Mouse (Mus musculus) activated CD4-positive, CD25-positive, alpha-beta regulatory T cell, adult 9 weeks (primary cell): ENCODE measurements around the gene Anks4b. TPM values are rescaled to one million over a fixed set of nuclear protein-coding genes. Genes with fewer than 3 reads are reported as not detected.

Source experiments
- polyA plus RNA-seq: library from polyadenylated mRNA; unstranded; fragments of 100-300 nt; shearing (Covaris generic); gene quantifications from one replicate; pipeline ENCODE4 v1.2.1, GENCODE M21; 2017

Anks4b gene
- polyA plus RNA-seq, result not detected

DNA sequence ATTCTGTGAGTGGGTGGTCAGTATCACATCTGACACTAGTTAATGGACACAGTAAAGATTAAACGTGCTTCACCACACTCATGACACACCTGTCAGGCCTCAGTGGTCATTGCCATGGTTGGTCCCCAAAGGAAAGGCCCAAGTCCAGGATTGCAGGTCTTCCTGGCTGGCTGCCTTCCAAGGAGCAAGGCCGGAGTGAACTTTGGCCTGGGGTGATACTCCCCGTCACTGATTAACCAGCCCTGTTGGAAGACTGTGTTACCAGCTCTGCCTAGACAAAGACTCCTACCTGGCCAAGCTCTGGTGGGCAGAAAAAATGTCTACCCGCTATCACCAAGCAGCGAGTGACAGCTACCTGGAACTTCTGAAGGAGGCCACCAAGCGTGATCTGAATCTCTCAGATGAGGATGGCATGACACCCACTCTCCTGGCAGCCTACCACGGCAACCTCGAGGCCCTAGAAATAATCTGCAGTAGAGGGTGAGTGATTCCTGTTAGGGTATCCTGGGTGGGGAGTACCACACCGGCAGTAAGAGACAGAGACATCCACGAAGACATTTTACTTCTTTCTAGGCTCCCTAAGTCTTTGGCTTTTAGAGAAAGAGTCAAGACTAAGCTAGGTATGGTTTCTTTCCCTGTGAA, at the start of gene Anks4b:
TSS of gene Anks4b (plus strand) at position 256 of the 642 bp plus-strand sequence.

DNA sequence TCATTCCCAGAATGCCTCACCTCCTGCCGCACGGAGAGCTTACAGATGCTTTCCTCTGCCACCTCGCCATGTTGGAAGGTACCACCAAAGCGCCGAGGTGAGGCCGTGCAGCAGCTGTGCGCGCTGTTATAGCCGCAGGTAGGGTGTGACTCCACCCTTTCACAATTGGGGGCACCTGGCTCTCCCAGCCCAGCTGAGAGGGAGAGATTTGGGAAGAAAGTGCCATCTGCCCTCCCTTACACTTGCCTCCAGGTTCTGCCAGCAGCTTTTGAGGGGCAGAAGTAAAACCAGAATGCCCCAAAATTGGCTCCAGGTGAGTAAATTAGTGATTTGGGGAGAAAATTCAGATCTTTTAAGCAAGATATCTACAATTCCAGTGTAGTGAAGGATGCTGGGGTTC, 28.5 kb upstream of the Anks4b start, which contains the start of gene Zp2:
TSS of gene Zp2 (minus strand) at position 101 of the 400 bp plus-strand sequence.

DNA sequence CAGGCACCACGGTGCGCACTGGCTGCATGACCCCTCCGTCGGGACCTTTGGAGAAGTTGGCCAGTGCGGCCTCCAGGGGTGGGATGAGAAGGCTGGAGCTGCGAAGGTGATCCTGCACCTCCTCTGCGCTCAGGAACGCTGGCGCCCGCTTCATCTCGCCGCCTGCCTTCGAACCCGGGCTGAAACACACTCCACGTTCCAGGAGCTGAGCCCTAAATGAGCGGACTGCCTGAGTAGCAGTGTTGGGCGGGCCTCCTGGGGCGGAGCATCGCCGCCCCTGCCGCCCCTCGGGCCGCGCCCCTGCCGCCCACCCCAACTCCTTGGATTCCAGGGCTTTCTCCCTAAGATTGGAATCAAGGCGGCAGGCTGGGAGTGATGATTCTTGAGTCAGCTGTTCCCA, 28.1 kb downstream of the Anks4b start, which contains the start of gene Crym:
TSS of gene Crym (minus strand) at position 341 of the 400 bp plus-strand sequence.

DNA sequence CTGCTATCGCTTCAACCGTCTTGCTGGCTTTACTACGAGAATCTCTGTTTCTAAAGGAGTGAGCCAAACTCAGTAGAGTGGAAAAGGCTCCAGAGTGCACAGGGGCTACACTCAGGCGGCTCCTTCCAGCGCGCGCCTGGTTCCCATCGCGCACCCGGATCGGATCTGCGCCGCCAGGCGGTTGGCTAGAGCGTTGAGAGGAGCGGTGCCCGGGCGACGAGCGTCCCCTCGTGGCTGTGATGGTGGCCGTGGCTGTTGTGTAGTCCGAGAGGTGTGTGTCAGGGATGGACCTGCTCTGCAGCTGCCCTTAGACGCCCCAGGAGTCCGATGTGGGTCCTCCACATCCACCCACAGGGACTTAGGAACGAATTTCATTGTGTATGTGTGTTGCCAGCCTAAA, 30.1 kb downstream of the Anks4b start, which contains the start of gene Abca14:
TSS of gene Abca14 (plus strand) at position 173 of the 400 bp plus-strand sequence.

Other genes starting within 250 kb of the Anks4b start
- not detected for gene Dnah3, start 78.6 kb upstream of the Anks4b start, polyA plus RNA-seq
- gene Tmem159, start 71.5 kb upstream of the Anks4b start, polyA plus RNA-seq, result 5.8 TPM
- not detected for gene Zp2, start 28.6 kb upstream of the Anks4b start, polyA plus RNA-seq
- gene Crym, start 28.3 kb downstream of the Anks4b start, polyA plus RNA-seq, result not detected
- gene Abca14, start 30.1 kb downstream of the Anks4b start, polyA plus RNA-seq, result not detected
- gene Abca15, start 154.8 kb downstream of the Anks4b start, polyA plus RNA-seq, result not detected
- not detected for gene Abca16, start 235.8 kb downstream of the Anks4b start, polyA plus RNA-seq